Mouse (Mus musculus): ENCODE measurements around the gene Tns3. TPM values are rescaled to one million over a fixed set of nuclear protein-coding genes. Genes with fewer than 3 reads are reported as not detected.
"Not testable (repeated sequence)": the region's sequence is repeated elsewhere in the genome, so short reads cannot be mapped to it uniquely, and the experiment has no call there.

Gene Tns3
- polyA plus RNA-seq, 1 experiment from 2014 or later = 6.7 TPM

DNA sequence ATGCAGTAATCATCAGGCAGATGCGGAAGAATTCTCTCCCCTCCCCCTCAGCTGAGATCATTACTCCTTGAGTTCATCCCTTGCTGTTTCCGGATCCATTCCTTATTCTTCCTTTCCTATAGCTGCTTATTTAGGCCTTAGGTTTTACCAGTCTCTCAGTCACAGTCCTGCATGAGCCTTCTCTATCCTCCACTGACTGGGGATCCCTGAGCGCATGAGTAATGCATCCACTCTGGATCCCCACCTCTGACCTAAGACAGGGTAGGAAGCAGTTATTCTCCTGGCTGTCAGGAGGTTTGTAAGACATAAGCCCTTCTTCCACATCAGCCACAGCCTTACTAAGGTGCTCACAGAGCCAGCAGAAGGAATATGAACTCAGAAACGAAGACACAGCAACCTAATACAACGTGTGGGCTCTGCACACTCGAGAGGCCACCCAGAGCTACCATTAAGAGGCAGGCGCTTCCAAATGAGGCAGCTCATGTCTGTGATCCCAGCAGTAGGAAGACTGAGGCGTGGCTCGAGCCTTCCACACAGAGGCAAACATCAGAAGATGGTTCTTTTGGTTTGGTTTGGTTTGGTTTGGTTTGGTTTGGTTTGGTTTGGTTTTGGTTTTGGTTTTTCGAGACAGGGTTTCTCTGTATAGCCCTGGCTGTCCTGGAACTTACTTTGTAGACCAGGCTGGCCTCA is 38.3 kb downstream of the Tns3 start:
- Histone ChIP-seq H3K9me3 (replicated peaks) (no peaks in the 10 kb centered on the region), H3K36me3 (no peaks in the 10 kb centered on the region), H3K9ac (no peak overlapping the region), H3K27me3 (replicated peaks) (peaks cover 47% of the 10 kb centered on the region), H3K4me2 (no peak overlapping the region), H3K4me1 (peaks cover 21% of the 10 kb centered on the region), H3K4me3 (no peak overlapping the region), H3K27ac (no peak overlapping the region)
- ATAC-seq = no peak
- WGBS (ENCODE audit: insufficient replicate concordance) = 69% methylated on average over 10 of the region's 10 CpGs

DNA sequence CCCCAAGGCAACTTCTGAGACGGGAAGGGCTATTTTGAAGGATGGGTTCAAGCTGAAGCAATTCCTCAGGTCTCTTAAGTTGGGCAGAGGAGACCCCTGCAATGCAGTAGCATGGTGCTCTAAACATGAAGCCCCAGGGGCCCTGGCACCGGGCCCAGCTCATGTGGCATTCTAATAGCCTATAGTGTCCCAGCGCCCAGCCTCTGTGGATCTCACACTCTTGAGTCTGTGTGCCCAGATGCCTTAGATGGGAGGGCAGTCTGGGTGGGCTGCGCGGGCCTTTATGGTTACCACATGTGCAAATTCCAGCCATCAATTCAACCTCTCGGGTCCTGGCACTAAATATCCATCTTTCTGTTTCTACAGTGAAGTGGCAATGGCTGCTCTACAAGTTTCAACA is 38.9 kb downstream of the Tns3 start:
- H3K27ac ChIP-seq = no peak overlapping the region

DNA sequence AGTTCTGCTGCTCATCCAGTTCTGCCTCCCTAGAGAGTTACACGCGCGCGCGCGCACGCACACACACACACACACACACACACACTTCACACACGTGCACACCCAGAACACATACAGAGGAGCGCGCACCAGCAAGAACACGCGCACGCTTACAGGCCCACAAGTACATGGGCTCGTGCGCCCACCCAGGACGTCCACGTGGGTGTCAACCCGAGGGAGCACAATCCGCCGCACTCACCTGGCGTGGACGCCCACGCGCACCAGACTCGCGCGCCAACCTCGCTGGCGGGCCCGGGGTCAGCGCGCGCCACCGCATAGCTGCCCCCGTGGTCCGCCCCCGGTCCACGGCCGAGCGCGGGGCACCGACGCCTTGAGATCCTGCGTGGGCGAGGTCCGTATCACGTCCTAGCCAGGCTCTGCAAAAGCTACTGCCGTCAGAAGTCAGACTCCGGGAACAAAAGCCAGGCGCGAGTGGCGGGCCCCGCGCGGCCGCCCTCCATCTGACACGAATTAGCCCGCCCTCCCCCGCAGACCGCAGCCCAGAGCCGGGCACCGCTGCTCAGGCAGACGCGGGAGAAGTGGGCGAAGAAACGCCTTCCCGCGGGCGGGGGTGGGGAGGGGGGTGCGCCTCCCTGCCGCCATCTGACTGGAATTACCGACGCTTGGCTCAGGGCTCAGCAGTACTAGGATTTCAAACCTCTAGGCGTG is 40.0 kb downstream of the Tns3 start:
- Histone ChIP-seq H3K9me3 (replicated peaks) (no peaks in the 10 kb centered on the region), H3K4me3 (peak overlapping the region; percentile 61), H3K4me2 (peak overlapping the region; percentile 80), H3K9ac (peak overlapping the region; percentile 61), H3K36me3 (no peaks in the 10 kb centered on the region), H3K27me3 (replicated peaks) (peaks cover 47% of the 10 kb centered on the region), H3K4me1 (peaks cover 17% of the 10 kb centered on the region), H3K27ac (peak overlapping the region; percentile 25; the same call in 1 of the 2 replicates)
- WGBS (ENCODE audit: insufficient replicate concordance) = 2% methylated on average over 74 of the region's 74 CpGs
- ATAC-seq = peak; percentile 34; the same call in 1 of the 2 replicates

More for the DNA sequence above, 38.9 kb downstream of the Tns3 start:
- Histone ChIP-seq H3K4me3 (no peak overlapping the region), H3K9ac (no peak overlapping the region), H3K4me2 (no peak overlapping the region), H3K4me1 (peaks cover 21% of the 10 kb centered on the region), H3K9me3 (replicated peaks) (no peaks in the 10 kb centered on the region), H3K27me3 (replicated peaks) (peaks cover 47% of the 10 kb centered on the region), H3K36me3 (no peaks in the 10 kb centered on the region)
- 73% methylated on average over 6 of the region's 6 CpGs for WGBS (ENCODE audit: insufficient replicate concordance)
- ATAC-seq = no peak

DNA sequence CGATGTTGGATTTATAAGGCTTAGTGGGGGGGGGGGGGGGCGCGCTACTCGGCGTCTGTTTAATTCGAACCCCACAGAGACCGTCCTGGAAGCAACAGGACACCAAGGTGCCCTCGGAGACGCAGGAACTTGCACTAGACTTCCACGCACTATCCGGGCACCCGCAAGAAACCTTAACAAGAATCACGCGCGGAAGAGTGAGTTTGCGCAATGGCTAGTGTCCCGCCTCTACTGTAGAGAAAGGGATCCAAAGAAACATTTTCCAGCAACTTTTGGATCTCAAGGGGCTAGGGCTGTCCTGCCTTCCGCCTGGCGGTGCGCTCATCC is 40.5 kb downstream of the Tns3 start:
- H3K27me3 ChIP-seq (replicated peaks) = peaks cover 47% of the 10 kb centered on the region
- peak overlapping the region; percentile 61 for H3K4me3 ChIP-seq
- H3K27ac ChIP-seq = 0 out of 2 replicates have a peak overlapping the region, but pooled peaks have one; percentile 25
- H3K36me3 ChIP-seq = no peaks in the 10 kb centered on the region
- ATAC-seq = no peak
- H3K4me1 ChIP-seq = peaks cover 12% of the 10 kb centered on the region
- 11% methylated on average over 20 of the region's 20 CpGs for WGBS (ENCODE audit: insufficient replicate concordance)
- no peak overlapping the region for H3K9ac ChIP-seq
- H3K9me3 ChIP-seq (replicated peaks) = no peaks in the 10 kb centered on the region
- peak overlapping the region; percentile 80 for H3K4me2 ChIP-seq

DNA sequence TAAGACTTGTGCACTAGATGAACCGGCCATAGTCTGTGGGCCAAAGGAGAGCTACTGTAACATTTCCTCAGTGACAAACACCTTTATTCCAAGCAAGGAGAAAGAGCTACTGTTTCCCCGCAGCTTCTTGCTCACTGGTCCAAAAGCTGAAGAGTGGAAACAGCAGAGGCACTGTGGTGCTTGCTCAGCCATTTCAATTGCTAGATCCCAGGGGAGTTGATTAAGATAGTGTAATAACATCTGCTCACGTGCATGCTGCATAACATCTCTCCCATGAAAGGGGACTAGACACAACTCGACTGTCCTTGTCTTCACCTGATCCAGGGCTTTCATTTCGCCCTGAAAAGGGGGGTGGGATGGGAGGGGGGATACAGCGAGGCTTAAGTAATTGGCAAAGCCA is 41.7 kb downstream of the Tns3 start:
- Histone ChIP-seq H3K4me3 (no peak overlapping the region), H3K27me3 (replicated peaks) (peaks cover 47% of the 10 kb centered on the region), H3K27ac (no peak overlapping the region), H3K9me3 (replicated peaks) (no peaks in the 10 kb centered on the region), H3K4me2 (no peak overlapping the region), H3K36me3 (no peaks in the 10 kb centered on the region), H3K9ac (no peak overlapping the region), H3K4me1 (peaks cover 10% of the 10 kb centered on the region; the same call in 1 of the 2 replicates)
- WGBS (ENCODE audit: insufficient replicate concordance) = 49% methylated on average over 6 of the region's 6 CpGs
- ATAC-seq = no peak

DNA sequence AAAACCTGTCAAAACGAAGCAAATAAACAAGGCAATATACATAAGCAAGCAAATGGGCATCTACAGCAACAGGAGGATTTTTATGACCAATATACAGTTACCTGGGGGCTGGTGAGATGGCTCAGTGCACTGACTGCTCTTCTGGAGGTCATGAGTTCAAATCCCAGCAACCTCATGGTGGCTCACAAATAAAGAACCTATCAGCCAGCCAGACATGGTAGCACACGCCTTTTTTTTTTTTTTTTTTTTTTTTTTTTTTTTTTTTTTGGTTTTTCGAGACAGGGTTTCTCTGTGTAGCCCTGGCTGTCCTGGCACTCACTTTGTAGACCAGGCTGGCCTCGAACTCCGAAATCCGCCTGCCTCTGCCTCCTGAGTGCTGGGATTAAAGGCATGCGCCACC is 45.2 kb downstream of the Tns3 start:
- not testable (repeated sequence) for H3K9ac ChIP-seq; H3K4me3 ChIP-seq; ATAC-seq; H3K9me3 ChIP-seq (replicated peaks); H3K4me2 ChIP-seq; H3K36me3 ChIP-seq; H3K27ac ChIP-seq
- WGBS (ENCODE audit: insufficient replicate concordance) = 62% methylated on average over 7 of the region's 7 CpGs
- H3K27me3 ChIP-seq (replicated peaks) = peaks cover 19% of the 10 kb centered on the region
- H3K4me1 ChIP-seq = peaks cover 13% of the 10 kb centered on the region; the same call in 1 of the 2 replicates

DNA sequence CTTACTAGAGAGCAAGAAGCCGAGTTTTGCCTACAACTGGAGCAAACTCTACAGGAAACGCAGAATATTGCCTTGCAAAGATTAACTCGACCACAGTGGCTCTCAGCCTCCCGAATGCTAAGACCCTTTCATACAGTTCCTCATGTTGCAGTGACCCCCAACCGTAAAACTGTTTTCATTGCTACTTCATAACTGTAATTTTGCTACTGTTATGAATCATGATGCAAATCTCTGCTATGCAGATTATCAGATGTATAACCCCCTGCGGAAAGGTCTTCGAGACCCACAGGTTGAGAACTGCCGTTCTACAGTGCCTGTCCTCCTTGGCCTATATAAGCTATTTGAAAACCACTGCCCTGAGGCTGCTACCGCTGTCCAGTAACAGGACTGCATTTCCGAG is 46.0 kb downstream of the Tns3 start:
- no peak overlapping the region for H3K27ac ChIP-seq
- H3K9me3 ChIP-seq (replicated peaks) = no peaks in the 10 kb centered on the region
- peaks cover 11% of the 10 kb centered on the region; the same call in 1 of the 2 replicates for H3K4me1 ChIP-seq
- H3K4me2 ChIP-seq = no peak overlapping the region
- H3K9ac ChIP-seq = no peak overlapping the region
- no peak overlapping the region for H3K4me3 ChIP-seq
- peaks cover 11% of the 10 kb centered on the region for H3K27me3 ChIP-seq (replicated peaks)
- WGBS (ENCODE audit: insufficient replicate concordance) = 55% methylated on average over 10 of the region's 10 CpGs
- no peaks in the 10 kb centered on the region for H3K36me3 ChIP-seq
- no peak for ATAC-seq

DNA sequence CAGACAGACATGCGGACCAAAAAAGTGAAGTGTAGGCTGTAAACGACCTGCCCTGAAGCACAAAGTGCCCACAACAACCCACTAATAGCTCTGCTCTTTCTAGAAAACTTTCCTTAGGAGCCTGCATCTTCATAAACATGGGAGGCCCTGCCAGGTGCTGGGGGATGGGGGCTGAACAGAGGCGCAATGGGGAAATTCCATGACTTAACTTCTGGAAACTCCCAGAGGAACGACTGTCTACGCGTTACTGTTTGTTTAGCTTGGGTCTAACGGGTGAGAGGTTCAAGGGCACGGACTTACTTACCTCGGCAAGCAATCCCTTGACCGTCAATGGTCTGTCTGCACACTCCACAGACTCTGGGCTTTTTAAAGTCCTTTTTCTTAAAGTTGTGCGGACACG is 48.9 kb downstream of the Tns3 start:
- no peaks in the 10 kb centered on the region for H3K27me3 ChIP-seq (replicated peaks)
- WGBS (ENCODE audit: insufficient replicate concordance) = 65% methylated on average over 12 of the region's 12 CpGs
- H3K27ac ChIP-seq = no peak overlapping the region
- H3K4me3 ChIP-seq = no peak overlapping the region
- no peak for ATAC-seq
- peaks cover 11% of the 10 kb centered on the region; the same call in 1 of the 2 replicates for H3K4me1 ChIP-seq
- H3K36me3 ChIP-seq = no peaks in the 10 kb centered on the region
- no peaks in the 10 kb centered on the region for H3K9me3 ChIP-seq (replicated peaks)
- no peak overlapping the region for H3K9ac ChIP-seq
- no peak overlapping the region for H3K4me2 ChIP-seq

DNA sequence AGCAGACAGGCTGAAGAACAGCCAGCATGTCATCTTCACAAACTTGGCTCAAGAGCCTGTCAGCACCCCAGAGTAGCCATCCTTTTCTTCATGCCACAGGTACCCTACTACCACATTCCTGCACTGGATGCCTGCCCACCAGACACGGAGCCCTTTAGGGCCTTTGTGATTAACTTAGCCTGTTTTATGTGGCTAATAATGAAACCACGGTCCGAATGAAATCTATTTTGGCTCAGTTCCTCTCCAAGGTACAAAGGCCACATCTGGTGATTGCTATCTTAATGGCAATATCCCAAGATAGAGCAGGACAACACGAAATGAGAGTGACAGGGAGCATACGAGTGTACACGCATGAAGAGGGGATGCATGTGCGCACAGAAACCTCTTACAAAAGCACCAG is 53.9 kb downstream of the Tns3 start:
- ATAC-seq = no peak

DNA sequence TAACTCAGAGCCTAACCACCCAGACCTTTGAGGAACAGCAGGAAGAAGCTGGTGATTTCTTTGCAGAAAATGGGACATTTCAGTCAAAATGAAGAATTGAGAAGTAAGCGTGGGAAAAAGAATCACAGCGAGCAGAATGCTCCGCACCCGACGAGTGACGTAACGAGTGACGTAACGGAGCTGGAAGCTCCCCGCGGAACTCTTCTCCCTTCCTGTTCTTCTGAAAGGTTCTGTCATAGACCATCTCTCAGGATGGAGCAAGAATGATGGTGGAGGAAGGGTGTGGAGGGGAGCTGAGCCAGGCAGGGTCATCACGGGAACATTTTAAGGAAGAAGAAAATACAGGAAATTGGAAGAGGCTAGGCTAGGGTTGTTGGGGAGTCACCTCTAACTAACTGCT is 54.5 kb downstream of the Tns3 start:
- ATAC-seq = no peak
- Histone ChIP-seq H3K4me3 (no peak overlapping the region), H3K4me1 (0 out of 2 replicates have a peak, but pooled peaks cover 4% of the 10 kb centered on the region), H3K36me3 (no peaks in the 10 kb centered on the region), H3K9me3 (replicated peaks) (no peaks in the 10 kb centered on the region), H3K4me2 (no peak overlapping the region), H3K9ac (no peak overlapping the region), H3K27me3 (replicated peaks) (no peaks in the 10 kb centered on the region), H3K27ac (no peak overlapping the region)
- WGBS (ENCODE audit: insufficient replicate concordance) = 74% methylated on average over 12 of the region's 12 CpGs

More for the DNA sequence above, 53.9 kb downstream of the Tns3 start:
- Histone ChIP-seq H3K27ac (no peak overlapping the region), H3K4me3 (no peak overlapping the region), H3K4me1 (0 out of 2 replicates have a peak, but pooled peaks cover 2% of the 10 kb centered on the region), H3K9ac (no peak overlapping the region), H3K4me2 (no peak overlapping the region), H3K27me3 (replicated peaks) (no peaks in the 10 kb centered on the region), H3K36me3 (no peaks in the 10 kb centered on the region), H3K9me3 (replicated peaks) (no peaks in the 10 kb centered on the region)
- 75% methylated on average over 7 of the region's 7 CpGs for WGBS (ENCODE audit: insufficient replicate concordance)

DNA sequence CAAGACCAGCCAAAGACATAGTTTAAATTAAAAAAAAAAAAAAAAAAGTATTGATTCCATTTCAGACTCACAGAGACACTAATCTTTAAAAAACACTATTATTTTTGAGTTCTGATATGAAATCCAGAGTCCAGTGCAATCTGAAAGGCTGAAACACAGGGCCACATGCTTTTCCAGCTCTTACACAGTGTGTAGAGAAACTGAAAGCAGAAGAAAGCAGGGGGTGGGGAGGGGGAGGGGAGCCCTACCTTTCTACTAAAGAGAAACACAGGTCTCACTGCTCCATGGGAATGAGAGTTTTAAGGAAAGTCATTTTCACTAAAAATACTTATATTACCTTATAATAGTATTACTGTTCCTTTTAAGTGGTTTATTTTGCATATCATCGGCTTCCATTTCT is 57.2 kb downstream of the Tns3 start:
- 0 out of 2 replicates have a peak, but pooled peaks cover 7% of the 10 kb centered on the region for H3K4me1 ChIP-seq
- no peaks in the 10 kb centered on the region for H3K36me3 ChIP-seq
- no peaks in the 10 kb centered on the region for H3K27me3 ChIP-seq (replicated peaks)
- WGBS (ENCODE audit: insufficient replicate concordance) = 79% methylated on average over 1 of the region's 1 CpGs
- H3K27ac ChIP-seq = no peak overlapping the region
- ATAC-seq = no peak
- no peaks in the 10 kb centered on the region for H3K9me3 ChIP-seq (replicated peaks)
- H3K9ac ChIP-seq = no peak overlapping the region
- H3K4me3 ChIP-seq = no peak overlapping the region
- H3K4me2 ChIP-seq = no peak overlapping the region

DNA sequence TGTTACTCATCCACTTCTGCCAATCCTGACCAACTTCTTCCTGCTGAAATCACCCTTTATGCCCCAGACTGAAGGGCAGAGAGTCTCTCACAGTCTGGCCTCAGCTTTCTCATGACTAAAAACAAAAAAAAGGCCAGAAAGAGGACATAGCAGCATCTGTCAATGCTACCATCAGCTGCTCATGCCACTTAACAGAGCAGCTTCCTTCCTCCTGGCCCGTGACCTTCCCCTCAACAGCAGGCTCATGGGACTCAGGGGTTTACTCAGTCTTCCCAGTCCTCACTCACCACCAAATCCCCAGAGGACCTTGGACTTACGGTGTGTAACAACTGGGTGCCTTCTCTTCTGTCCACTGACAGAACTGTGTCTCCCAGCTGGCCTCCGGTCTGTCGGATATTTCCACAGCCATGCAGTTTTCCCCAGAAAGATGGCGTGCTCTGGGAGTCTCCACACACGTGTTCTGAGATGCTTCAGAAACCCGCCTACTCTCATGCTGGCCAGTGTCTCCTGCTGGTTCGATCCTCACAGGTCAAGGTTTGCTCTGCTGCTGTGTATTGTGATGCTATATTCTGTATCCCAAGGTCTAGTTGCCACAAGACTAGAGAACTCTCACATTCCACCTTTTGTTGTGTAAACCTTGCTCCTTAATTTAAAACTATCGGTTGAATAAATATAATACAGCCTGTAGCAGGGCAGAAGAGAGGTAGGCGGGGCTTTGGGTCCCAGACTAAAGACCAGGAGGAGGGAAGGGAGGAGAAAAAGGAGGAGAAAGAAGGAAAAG is 59.4 kb downstream of the Tns3 start:
- H3K4me2 ChIP-seq = no peak overlapping the region
- 70% methylated on average over 10 of the region's 10 CpGs for WGBS (ENCODE audit: insufficient replicate concordance)

More for the DNA sequence above, 59.4 kb downstream of the Tns3 start:
- H3K36me3 ChIP-seq = no peaks in the 10 kb centered on the region
- H3K4me3 ChIP-seq = no peak overlapping the region
- no peaks in the 10 kb centered on the region for H3K27me3 ChIP-seq (replicated peaks)
- ATAC-seq = no peak
- H3K27ac ChIP-seq = no peak overlapping the region
- no peak overlapping the region for H3K9ac ChIP-seq
- peaks cover 18% of the 10 kb centered on the region for H3K4me1 ChIP-seq
- no peaks in the 10 kb centered on the region for H3K9me3 ChIP-seq (replicated peaks)
